Mouse (Mus musculus) common myeloid progenitor, adult 5-6 weeks (primary cell): Measurements from ENCODE around the gene Lrrc8e. TPM values are rescaled to one million over a fixed set of nuclear protein-coding genes. Genes with fewer than 3 reads are reported as not detected.

Experiments
- ATAC-seq: replicated peaks from 2 replicates; pipeline ENCODE4 v1.8.0; 2016; ENCODE audit warnings: low read depth, mild to moderate bottlenecking, moderate TSS enrichment, inconsistent platforms; ENCODE audit not compliant: poor library complexity, severe bottlenecking
- total RNA-seq: library from RNA; stranded (forward); fragments of 200-1000, 187-1606 nt; gene quantifications from 2 replicates; pipeline ENCODE4 v1.2.3, GENCODE M21; 2017

The Lrrc8e gene
- total RNA-seq = not detected in 2 replicates

GRCm38 (mm10) chr8:4226739-4227347 is at the start of gene Lrrc8e:
Gene Lrrc8e (plus strand): TSS chr8:4226827.
- peak; percentile 59 for ATAC-seq

GRCm38 (mm10) chr8:4183409-4183808 is 43.2 kb upstream of the Lrrc8e start:
- no peak for ATAC-seq

- ATAC-seq = no peak
Measured at GRCm38 (mm10) chr8:4186151-4186550, 40.5 kb upstream of the Lrrc8e start.

- no peak for ATAC-seq
Measured at GRCm38 (mm10) chr8:4188605-4189004, 38.0 kb upstream of the Lrrc8e start.

- no peak; the same call in 1 of the 2 replicates for ATAC-seq
Measured at GRCm38 (mm10) chr8:4189031-4189722, 37.5 kb upstream of the Lrrc8e start.

GRCm38 (mm10) chr8:4192305-4192704 is 34.3 kb upstream of the Lrrc8e start:
- ATAC-seq = no peak

GRCm38 (mm10) chr8:4192807-4193587 is 33.6 kb upstream of the Lrrc8e start:
- peak; percentile 96 for ATAC-seq

- ATAC-seq = no peak
Measured at GRCm38 (mm10) chr8:4193588-4193894, 33.1 kb upstream of the Lrrc8e start.

GRCm38 (mm10) chr8:4201321-4201720 is 25.3 kb upstream of the Lrrc8e start:
- ATAC-seq = peak; percentile 86

- ATAC-seq = no peak
Measured at GRCm38 (mm10) chr8:4205246-4206123, 21.1 kb upstream of the Lrrc8e start.

GRCm38 (mm10) chr8:4206182-4207015 is 20.2 kb upstream of the Lrrc8e start:
- no peak for ATAC-seq

- no peak for ATAC-seq
Measured at GRCm38 (mm10) chr8:4207016-4207350, 19.6 kb upstream of the Lrrc8e start.

GRCm38 (mm10) chr8:4211097-4211496 is 15.5 kb upstream of the Lrrc8e start:
- ATAC-seq = no peak

- peak; percentile 5; the same call in 1 of the 2 replicates for ATAC-seq
Measured at GRCm38 (mm10) chr8:4212809-4213209, 13.8 kb upstream of the Lrrc8e start.

GRCm38 (mm10) chr8:4213210-4214005 is 13.2 kb upstream of the Lrrc8e start:
- ATAC-seq = peak; percentile 34

- peak; percentile 73 for ATAC-seq
Measured at GRCm38 (mm10) chr8:4214006-4214980, 12.3 kb upstream of the Lrrc8e start.

GRCm38 (mm10) chr8:4216296-4216695 is 10.3 kb upstream of the Lrrc8e start:
- no peak for ATAC-seq
